Mouse (Mus musculus): Measurements from ENCODE around the gene Kcnq1. TPM values are rescaled to one million over a fixed set of nuclear protein-coding genes. Genes with fewer than 3 reads are reported as not detected.

Gene Kcnq1
- polyA plus RNA-seq, 1 experiment from 2014 or later: 9.1 TPM

DNA sequence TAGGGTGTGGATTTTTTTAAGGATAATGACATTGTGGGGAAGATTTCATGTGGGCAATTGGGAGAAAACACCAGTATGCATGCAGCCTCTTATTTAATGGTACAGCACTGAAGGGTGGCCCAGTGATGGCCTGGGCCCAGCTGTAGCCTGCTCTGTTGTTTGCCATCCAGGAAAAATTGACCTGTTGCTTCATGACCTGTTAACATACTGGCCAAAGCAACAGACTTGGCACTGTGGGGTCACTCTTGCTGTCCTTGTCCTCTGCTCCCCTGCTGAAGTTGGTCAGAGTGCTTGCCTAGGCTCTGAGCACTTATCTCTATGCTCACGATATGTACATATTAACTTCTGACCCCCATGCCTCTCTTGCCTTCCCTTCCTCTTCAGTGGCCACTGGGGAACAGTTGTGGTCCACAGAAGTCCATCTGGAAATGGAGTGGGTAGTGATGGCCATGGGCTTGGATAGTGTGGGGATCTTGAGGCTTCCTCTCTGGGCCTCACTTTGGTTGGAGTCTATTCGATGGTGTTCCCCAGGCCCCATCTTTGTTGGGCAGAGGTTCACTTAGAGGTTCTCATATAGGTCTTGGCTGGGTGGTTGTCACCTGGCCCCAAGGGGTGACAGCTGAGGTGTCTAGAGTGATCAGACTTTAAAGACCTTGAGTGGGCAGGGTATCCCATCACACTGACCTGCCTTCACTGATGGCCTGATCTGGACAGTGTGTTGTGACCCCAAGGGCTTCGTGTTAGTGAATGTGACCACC is 84.0 kb downstream of the Kcnq1 start:
- Histone ChIP-seq H3K4me2 (no peak overlapping the region), H3K4me3 (replicated peaks) (no peak overlapping the region), H3K9me3 (no peaks in the 10 kb centered on the region), H3K36me3 (no peaks in the 10 kb centered on the region), H3K4me1 (no peaks in the 10 kb centered on the region), H3K27ac (no peak overlapping the region), H3K9ac (no peak overlapping the region), H3K27me3 (replicated peaks) (no peaks in the 10 kb centered on the region)
- 80% methylated on average over 3 of the region's 3 CpGs for WGBS
- ATAC-seq (ENCODE audit: insufficient read depth, low FRiP score, low read depth): no peak

DNA sequence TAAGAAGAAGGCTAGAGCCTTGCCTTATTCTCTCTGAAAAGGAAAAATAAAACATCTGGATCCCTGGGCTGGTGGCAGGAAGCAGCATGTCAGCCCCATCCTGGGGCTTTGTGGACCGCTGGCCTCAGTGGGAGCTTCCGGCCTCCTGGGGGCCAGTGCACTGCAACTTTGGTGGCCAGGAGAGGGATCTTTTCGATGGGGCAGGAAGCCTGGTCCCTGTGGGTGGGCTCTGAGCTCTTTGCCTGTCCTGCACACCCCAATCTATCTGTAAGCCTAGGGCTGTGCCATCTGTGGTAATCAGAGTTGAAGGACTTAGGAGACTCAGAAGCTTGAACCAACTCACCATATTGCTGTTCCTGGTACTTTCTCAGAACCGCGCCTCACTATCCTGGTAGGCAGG is 84.7 kb downstream of the Kcnq1 start:
- Histone ChIP-seq H3K27ac (no peak overlapping the region), H3K4me2 (no peak overlapping the region), H3K27me3 (replicated peaks) (no peaks in the 10 kb centered on the region), H3K4me3 (replicated peaks) (no peak overlapping the region), H3K9ac (no peak overlapping the region), H3K9me3 (no peaks in the 10 kb centered on the region), H3K36me3 (no peaks in the 10 kb centered on the region), H3K4me1 (no peaks in the 10 kb centered on the region)
- no peak for ATAC-seq (ENCODE audit: insufficient read depth, low FRiP score, low read depth)
- WGBS: 73% methylated on average over 5 of the region's 5 CpGs

- Histone ChIP-seq H3K9me3 (no peaks in the 10 kb centered on the region), H3K4me2 (no peak overlapping the region), H3K36me3 (no peaks in the 10 kb centered on the region), H3K9ac (no peak overlapping the region), H3K27ac (no peak overlapping the region), H3K4me1 (no peaks in the 10 kb centered on the region), H3K27me3 (replicated peaks) (no peaks in the 10 kb centered on the region), H3K4me3 (replicated peaks) (no peak overlapping the region)
- ATAC-seq (ENCODE audit: insufficient read depth, low FRiP score, low read depth): no peak
- WGBS: 91% methylated on average over 7 of the region's 7 CpGs
Observed at GRCm38 (mm10) chr7:143192392-143192791, 86.2 kb downstream of the Kcnq1 start.

DNA sequence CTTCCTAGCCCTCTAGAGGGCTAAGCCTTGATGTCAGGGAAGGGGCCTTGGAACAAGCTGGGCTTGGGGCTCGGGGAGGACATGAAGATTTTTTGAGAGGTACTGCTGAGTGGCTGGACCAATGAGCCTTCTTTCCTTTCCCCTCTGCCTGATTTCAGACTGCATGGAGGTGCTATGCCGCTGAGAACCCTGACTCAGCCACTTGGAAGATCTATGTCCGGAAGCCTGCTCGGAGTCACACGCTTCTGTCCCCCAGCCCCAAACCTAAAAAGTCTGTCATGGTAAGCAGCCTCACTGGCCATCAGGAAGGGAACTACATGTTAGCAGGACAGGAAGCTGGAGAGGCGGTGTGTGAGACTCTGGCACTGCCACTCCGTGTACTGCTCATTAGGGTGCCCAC is 87.9 kb downstream of the Kcnq1 start:
- WGBS: 88% methylated on average over 7 of the region's 7 CpGs
- ATAC-seq (ENCODE audit: insufficient read depth, low FRiP score, low read depth): no peak
- H3K4me3 ChIP-seq (replicated peaks): no peak overlapping the region

DNA sequence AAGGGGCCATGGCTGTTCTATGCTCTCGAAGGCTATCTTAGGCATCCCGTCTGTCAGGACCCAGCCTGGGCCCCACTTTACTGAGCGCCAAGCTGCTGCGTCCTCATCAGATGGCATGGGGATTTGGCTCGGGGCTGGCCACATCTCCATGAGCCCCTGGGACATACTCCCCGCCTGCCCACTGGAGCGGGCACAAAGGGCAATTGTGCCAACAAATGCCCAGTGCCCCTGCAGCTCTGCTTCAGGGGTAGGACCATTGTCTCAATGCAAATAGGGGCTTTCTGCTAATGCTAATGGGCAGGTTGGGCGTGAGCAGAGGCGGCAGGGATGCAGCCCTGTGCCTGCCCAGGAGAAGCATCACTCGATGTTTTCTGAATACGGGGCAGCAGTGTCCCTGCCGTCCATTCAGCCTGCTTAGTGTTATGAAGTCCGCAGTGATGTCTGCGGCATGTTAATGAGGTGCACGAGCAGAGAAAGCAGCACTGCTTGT is 91.8 kb downstream of the Kcnq1 start:
- no peak overlapping the region for H3K4me2 ChIP-seq
- no peak overlapping the region for H3K9ac ChIP-seq
- H3K4me1 ChIP-seq: 0 out of 2 replicates have a peak, but pooled peaks cover 4% of the 10 kb centered on the region
- no peaks in the 10 kb centered on the region for H3K36me3 ChIP-seq
- WGBS: 62% methylated on average over 15 of the region's 15 CpGs
- no peaks in the 10 kb centered on the region for H3K9me3 ChIP-seq
- no peak for ATAC-seq (ENCODE audit: insufficient read depth, low FRiP score, low read depth)
- no peaks in the 10 kb centered on the region for H3K27me3 ChIP-seq (replicated peaks)
- no peak overlapping the region for H3K27ac ChIP-seq
- H3K4me3 ChIP-seq (replicated peaks): no peak overlapping the region

More for the DNA sequence above, 87.9 kb downstream of the Kcnq1 start:
- no peaks in the 10 kb centered on the region for H3K36me3 ChIP-seq
- H3K4me2 ChIP-seq: no peak overlapping the region
- H3K27ac ChIP-seq: no peak overlapping the region
- H3K4me1 ChIP-seq: no peaks in the 10 kb centered on the region
- no peak overlapping the region for H3K9ac ChIP-seq
- H3K27me3 ChIP-seq (replicated peaks): no peaks in the 10 kb centered on the region
- H3K9me3 ChIP-seq: no peaks in the 10 kb centered on the region

DNA sequence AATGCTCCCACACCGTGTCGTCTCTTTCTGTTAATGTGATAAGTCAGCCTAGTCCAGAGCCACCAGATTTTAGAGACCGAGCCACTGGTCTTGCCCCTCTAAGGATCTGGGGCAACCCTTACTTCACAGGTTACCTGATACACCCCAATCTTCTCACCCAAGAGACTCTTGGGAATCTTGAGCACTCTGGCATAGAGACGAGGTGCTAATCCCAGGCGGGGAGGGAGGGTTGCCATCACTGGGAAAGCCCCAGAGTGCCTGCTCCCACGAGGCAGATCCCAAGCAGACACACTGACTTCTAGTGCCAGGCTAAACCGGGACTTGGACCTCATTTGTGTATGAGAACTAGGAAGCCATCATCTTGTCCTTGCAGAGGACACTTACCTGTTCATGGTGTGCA is 92.3 kb downstream of the Kcnq1 start:
- H3K27me3 ChIP-seq (replicated peaks): no peaks in the 10 kb centered on the region
- H3K36me3 ChIP-seq: no peaks in the 10 kb centered on the region
- ATAC-seq (ENCODE audit: insufficient read depth, low FRiP score, low read depth): no peak
- no peak overlapping the region for H3K27ac ChIP-seq
- H3K4me3 ChIP-seq (replicated peaks): no peak overlapping the region
- H3K9ac ChIP-seq: no peak overlapping the region
- H3K9me3 ChIP-seq: no peaks in the 10 kb centered on the region
- WGBS: 60% methylated on average over 7 of the region's 7 CpGs
- 0 out of 2 replicates have a peak, but pooled peaks cover 4% of the 10 kb centered on the region for H3K4me1 ChIP-seq
- H3K4me2 ChIP-seq: no peak overlapping the region

DNA sequence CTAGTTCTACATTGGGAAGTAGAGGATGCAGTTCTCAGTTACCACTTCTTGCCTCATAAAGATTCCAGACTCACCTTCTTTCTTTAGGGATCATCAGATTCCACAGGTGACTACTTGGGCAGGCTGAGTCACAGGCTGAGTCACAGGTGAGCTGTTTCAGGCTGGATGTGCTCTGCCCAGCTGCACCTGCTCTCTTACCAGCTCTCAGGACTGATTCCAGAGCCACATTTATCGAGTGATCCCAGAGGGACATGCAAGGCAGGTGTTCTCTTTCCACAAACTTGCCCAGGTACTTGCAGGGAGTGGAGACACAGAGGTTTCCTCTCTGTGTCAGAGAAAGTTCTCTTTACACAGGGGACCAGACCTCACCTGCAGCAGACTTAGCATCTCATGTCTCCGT is 95.1 kb downstream of the Kcnq1 start:
- Histone ChIP-seq H3K4me1 (0 out of 2 replicates have a peak, but pooled peaks cover 4% of the 10 kb centered on the region), H3K4me3 (replicated peaks) (no peak overlapping the region), H3K4me2 (no peak overlapping the region), H3K9ac (no peak overlapping the region), H3K27me3 (replicated peaks) (no peaks in the 10 kb centered on the region), H3K9me3 (no peaks in the 10 kb centered on the region), H3K27ac (no peak overlapping the region), H3K36me3 (no peaks in the 10 kb centered on the region)
- no peak; the same call in 1 of the 2 replicates for ATAC-seq (ENCODE audit: insufficient read depth, low FRiP score, low read depth)
- whole genome bisulfite sequencing: 75% methylated on average over 2 of the region's 2 CpGs

- Histone ChIP-seq H3K9ac (no peak overlapping the region), H3K9me3 (no peaks in the 10 kb centered on the region), H3K4me2 (no peak overlapping the region), H3K4me3 (replicated peaks) (no peak overlapping the region), H3K36me3 (no peaks in the 10 kb centered on the region), H3K27me3 (replicated peaks) (no peaks in the 10 kb centered on the region), H3K27ac (no peak overlapping the region), H3K4me1 (0 out of 2 replicates have a peak, but pooled peaks cover 4% of the 10 kb centered on the region)
- 90% methylated on average over 6 of the region's 6 CpGs for WGBS
- ATAC-seq (ENCODE audit: insufficient read depth, low FRiP score, low read depth): no peak
Observed at GRCm38 (mm10) chr7:143203897-143204296, 97.7 kb downstream of the Kcnq1 start.

DNA sequence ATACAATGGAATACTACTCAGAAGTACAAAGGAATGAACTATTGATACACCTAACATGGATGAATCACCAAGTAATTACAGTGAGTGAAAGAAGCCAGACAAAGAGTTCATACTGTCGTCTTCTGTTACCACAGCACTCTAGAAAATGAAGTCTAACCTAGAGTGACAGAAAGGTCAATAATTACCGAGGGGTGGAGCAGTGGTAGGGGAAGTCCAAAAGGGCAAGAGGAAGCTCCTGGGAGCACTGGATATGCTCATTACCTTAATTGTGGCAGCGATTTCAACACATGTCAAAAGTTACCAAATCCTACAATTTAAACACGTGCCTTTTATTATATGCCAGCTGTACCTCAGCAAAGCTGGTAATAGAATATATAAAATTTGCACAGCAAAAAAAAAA is 100.9 kb downstream of the Kcnq1 start:
- Histone ChIP-seq H3K4me2 (no peak overlapping the region), H3K4me3 (replicated peaks) (no peak overlapping the region), H3K9me3 (no peaks in the 10 kb centered on the region), H3K27ac (no peak overlapping the region), H3K36me3 (no peaks in the 10 kb centered on the region), H3K27me3 (replicated peaks) (no peaks in the 10 kb centered on the region), H3K9ac (no peak overlapping the region), H3K4me1 (no peaks in the 10 kb centered on the region)
- 51% methylated on average over 4 of the region's 4 CpGs for WGBS
- ATAC-seq (ENCODE audit: insufficient read depth, low FRiP score, low read depth): no peak

GRCm38 (mm10) chr7:143210796-143211195 is 104.6 kb downstream of the Kcnq1 start:
- H3K9ac ChIP-seq: no peak overlapping the region
- 68% methylated on average over 4 of the region's 4 CpGs for WGBS
- no peaks in the 10 kb centered on the region for H3K27me3 ChIP-seq (replicated peaks)
- no peak for ATAC-seq (ENCODE audit: insufficient read depth, low FRiP score, low read depth)
- H3K4me1 ChIP-seq: no peaks in the 10 kb centered on the region
- H3K9me3 ChIP-seq: no peaks in the 10 kb centered on the region
- no peaks in the 10 kb centered on the region for H3K36me3 ChIP-seq
- H3K4me3 ChIP-seq (replicated peaks): no peak overlapping the region
- no peak overlapping the region for H3K27ac ChIP-seq
- H3K4me2 ChIP-seq: no peak overlapping the region

- Histone ChIP-seq H3K4me2 (no peak overlapping the region), H3K9me3 (0 out of 2 replicates have a peak, but pooled peaks cover 5% of the 10 kb centered on the region), H3K27ac (no peak overlapping the region), H3K36me3 (peaks cover 9% of the 10 kb centered on the region; the same call in 1 of the 2 replicates), H3K4me1 (no peaks in the 10 kb centered on the region), H3K9ac (no peak overlapping the region), H3K4me3 (replicated peaks) (no peak overlapping the region), H3K27me3 (replicated peaks) (no peaks in the 10 kb centered on the region)
- no peak for ATAC-seq (ENCODE audit: insufficient read depth, low FRiP score, low read depth)
- 83% methylated on average over 2 of the region's 2 CpGs for WGBS
Observed at GRCm38 (mm10) chr7:143251206-143251605, 145.0 kb downstream of the Kcnq1 start.

- H3K4me2 ChIP-seq: no peak overlapping the region
- no peak overlapping the region for H3K9ac ChIP-seq
- peaks cover 9% of the 10 kb centered on the region; the same call in 1 of the 2 replicates for H3K36me3 ChIP-seq
- 72% methylated on average over 6 of the region's 6 CpGs for WGBS
- H3K9me3 ChIP-seq: 0 out of 2 replicates have a peak, but pooled peaks cover 5% of the 10 kb centered on the region
- no peaks in the 10 kb centered on the region for H3K27me3 ChIP-seq (replicated peaks)
- ATAC-seq (ENCODE audit: insufficient read depth, low FRiP score, low read depth): no peak
- H3K4me3 ChIP-seq (replicated peaks): no peak overlapping the region
- H3K27ac ChIP-seq: no peak overlapping the region
- H3K4me1 ChIP-seq: no peaks in the 10 kb centered on the region
Observed at GRCm38 (mm10) chr7:143253126-143253871, 147.1 kb downstream of the Kcnq1 start.

All from stomach, embryonic 15.5 days (tissue).